Mouse (Mus musculus) CD4-positive naive resting alpha-beta T cell, adult 76 days (primary cell): Measurements from ENCODE around the gene Stat6. TPM values are rescaled to one million over a fixed set of nuclear protein-coding genes. Genes with fewer than 3 reads are reported as not detected.

Source experiments
- total RNA-seq: library from RNA; stranded (reverse); gene quantifications from one replicate; pipeline ENCODE4 v1.2.4, GENCODE M21; 2023

The Stat6 gene
- total RNA-seq: 169 TPM

DNA sequence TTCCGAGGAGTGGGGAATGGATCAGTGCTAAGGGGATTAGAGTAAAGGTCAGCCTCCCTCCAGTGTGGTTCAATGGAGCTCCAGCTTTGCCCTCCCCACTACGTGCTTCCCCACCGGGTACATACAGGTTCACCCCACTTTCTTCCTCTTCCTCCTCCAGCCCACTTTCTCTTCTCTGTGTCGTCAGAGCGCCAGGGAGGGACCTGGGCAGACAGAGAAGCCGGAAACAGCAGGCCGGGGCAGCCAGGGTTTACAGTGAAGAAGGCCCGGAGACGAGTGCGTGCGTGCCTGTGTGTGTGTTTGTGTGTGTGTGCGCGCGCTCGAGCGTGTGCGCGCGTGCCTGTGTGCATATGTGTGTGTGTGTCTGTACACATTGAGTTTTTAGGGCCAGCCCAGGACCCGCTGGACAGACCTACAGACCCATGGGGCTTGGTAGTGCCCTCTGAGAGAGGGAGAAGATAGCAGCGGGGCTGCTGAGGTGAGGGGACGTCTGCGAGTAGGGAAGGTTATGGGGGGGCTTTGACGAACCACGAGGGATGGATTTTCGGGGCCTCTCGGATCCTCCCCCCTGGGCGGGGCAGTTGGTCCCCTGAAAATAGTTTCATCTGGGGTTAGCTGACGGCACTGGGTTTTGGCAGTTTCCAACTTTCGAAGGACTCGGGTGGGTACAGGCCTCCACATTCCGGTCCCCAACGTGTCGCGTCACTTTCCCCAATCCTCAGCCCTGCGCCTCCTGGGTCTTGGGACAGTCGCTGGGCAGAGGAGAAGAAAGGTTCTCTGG is at the start of gene Stat6:
Stat6 (plus strand) TSS at position 215 of the 781 bp plus-strand sequence.

DNA sequence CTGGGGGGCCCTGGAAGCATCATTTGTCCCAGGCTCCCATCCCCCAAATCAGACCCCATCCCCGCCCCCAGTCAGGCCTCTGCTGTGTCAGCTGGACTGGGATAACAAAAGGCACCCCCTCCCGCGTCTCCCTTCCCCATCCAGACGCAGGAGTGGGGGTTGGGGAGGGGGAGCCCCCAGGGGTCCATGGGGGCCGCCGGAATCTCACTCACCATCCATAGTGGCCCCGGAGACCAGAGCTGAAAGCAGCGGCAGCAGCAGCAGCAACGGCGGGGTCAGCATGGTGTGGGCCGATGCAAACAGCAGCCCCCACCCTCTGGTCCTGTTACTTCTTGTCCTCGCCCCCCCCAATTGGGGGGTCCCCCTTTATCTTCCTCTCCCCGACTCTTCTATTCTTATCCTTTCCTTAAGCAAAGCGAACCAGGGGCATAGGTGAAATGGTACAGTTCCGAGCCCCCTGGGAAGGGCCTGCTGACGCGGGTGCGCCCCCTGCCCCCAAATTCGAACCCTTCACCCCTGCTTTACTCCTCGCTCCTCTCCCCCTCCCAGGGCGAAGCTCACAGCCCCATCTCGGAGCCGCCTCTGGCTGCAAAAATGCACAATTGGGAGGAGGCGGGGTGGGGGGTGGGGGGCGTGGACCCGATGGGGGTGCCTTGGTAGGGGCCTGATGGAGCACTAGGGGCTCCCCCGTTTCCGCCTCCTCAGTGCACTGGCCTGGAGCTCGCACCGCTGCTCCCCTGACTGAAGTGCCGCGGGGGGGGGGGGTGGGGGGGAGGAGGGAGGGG is 22.2 kb upstream of the Stat6 start, which contains the start of gene Lrp1:
Lrp1 (minus strand) TSS at position 743 of the 785 bp plus-strand sequence.

DNA sequence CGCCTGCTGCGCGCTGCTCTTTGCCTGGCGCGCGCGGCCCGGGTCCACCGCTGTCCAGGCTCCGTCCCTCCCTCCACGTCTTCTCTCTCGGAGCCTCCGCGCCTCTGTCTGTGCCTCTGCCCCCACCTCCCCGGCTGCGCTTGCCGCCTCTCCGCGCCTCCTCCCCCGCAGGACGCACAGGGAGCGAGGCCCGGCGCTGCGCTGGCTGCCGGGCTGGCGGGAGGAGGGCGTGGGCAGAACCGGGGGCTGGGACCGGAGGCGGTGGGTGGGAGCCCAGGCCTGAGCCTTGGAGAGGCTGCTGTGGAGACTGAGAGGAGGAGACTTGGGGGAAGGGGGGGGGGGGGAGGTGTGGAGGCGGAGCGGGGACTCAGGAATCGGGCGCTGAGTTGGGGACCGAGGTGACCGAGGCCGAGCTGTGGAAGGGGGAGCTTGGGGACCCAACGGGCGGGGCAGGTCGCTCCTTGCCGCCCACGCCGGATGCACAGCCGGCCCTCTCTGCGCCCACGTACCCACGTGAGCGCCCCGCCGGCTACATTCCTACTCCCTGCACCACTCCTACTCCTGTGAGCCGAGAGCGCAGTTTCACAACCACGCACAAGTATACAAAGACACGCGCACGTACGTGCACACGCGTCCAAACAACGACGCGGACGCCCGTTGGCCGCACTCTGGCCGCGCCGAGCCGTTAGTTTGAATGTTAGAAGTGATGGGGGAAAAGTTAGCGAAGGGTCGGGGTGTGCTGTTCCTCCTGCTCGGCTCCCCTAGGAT is 23.9 kb downstream of the Stat6 start, which contains the start of gene Nemp1:
Nemp1 (plus strand) TSS at position 401 of the 768 bp plus-strand sequence.

DNA sequence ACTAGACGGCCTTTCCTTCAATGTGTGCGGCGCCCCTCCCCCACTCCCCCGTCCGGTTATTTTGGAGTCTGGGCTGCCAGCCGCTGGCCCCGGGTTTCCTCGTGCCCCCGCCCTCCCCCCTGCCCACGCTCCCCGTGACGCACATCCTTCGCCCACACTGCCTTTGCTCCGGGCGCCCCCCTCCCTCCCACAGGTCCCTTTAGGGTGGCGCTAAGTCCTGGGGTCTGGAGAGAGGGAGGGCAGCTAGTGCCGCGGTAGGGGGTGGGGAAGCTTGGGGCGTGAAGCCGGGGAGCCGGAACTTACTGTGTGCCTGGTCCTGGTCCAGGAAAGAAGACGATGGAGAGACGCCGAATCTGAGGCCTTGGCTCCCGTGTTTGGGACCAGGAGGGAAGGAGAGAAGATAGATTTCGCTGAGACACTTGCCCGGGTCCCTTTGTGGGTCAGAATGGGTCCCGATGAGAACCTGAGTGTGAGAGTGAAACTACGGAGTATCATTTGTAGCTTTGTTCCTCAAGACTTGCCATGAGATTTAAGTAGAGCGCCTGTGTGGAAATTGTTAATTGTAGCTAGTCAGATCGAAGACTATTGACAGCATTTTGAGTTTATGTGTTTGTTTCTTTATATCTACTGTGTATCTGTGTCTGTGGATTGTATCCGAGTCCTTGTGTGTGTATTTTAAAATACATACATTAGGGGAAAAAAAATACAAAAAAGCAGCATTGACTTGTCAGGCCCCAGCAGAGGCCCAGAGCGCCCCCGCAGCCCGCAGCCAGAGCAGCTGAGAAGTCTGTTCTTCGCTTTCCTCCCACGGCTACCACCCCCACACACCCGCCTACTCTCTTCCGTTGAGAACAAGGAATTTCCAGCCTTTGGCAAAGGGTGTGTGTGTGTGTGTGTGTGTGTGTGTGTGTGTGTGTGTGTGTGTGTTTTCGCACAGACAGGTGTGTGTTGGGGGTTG is 25.6 kb downstream of the Stat6 start, which contains the start of gene Nab2:
Nab2 (minus strand) TSS at position 476 of the 958 bp plus-strand sequence.

DNA sequence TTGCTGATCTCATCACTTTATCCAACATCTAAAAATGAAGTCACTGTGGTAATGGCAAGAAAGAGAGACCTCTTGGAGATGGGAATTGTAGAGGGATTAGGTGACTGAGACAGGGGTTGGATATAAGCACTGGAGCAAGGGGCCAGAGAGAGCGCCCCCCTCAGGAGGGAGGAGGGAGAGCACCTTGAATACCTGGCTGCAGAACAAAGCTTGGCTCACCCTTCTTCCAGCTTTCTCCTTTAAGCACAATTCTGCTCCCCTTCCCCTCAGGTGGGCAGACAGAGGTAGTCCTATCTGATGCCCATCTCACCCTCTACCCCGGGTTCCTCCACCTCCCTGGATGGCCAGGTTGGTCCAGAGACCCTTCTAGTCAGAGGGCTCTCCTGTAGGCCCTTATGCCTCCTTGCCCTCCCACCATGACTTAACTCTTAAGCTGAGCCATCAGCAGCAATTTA is 62.0 kb downstream of the Stat6 start, which contains the start of gene Myo1a:
Myo1a (plus strand) TSS at position 405 of the 455 bp plus-strand sequence.

Other genes with a start within 250 kb of the Stat6 start
- 4.3 TPM for gene Stac3, start 141.3 kb upstream of the Stat6 start, total RNA-seq
- gene Ndufa4l2, start 128.0 kb upstream of the Stat6 start, total RNA-seq: not detected
- gene Shmt2, start 120.5 kb upstream of the Stat6 start, total RNA-seq: 64.6 TPM
- gene Nxph4, start 108.4 kb upstream of the Stat6 start, total RNA-seq: not detected
- 4.5 TPM for gene Lrp1, start 21.8 kb upstream of the Stat6 start, total RNA-seq
- 9.3 TPM for gene Nemp1, start 23.9 kb downstream of the Stat6 start, total RNA-seq
- gene Nab2, start 25.6 kb downstream of the Stat6 start, total RNA-seq: 35.3 TPM
- gene Myo1a, start 62.2 kb downstream of the Stat6 start, total RNA-seq: 0.38 TPM
- not detected for gene Tac2, start 81.5 kb downstream of the Stat6 start, total RNA-seq
- 11.1 TPM for gene Zbtb39, start 96.6 kb downstream of the Stat6 start, total RNA-seq
- 0.18 TPM for gene Gpr182, start 108.7 kb downstream of the Stat6 start, total RNA-seq
- gene Rdh1, start 116.7 kb downstream of the Stat6 start, total RNA-seq: 0.41 TPM
- not detected for gene Rdh16f1, start 116.8 kb downstream of the Stat6 start, total RNA-seq
- not detected for gene Rdh9, start 133.4 kb downstream of the Stat6 start, total RNA-seq
- not detected for gene Rdh16, start 158.2 kb downstream of the Stat6 start, total RNA-seq
- not detected for gene Rdh19, start 206.9 kb downstream of the Stat6 start, total RNA-seq
- gene Rdh16f2, start 223.5 kb downstream of the Stat6 start, total RNA-seq: not detected
- gene Rdh7, start 245.8 kb downstream of the Stat6 start, total RNA-seq: not detected